Mouse (Mus musculus): Measurements from ENCODE around the gene Foxp4.
"Not testable (repeated sequence)": the region's sequence is repeated elsewhere in the genome, so short reads cannot be mapped to it uniquely, and the experiment has no call there.

The Foxp4 gene

DNA sequence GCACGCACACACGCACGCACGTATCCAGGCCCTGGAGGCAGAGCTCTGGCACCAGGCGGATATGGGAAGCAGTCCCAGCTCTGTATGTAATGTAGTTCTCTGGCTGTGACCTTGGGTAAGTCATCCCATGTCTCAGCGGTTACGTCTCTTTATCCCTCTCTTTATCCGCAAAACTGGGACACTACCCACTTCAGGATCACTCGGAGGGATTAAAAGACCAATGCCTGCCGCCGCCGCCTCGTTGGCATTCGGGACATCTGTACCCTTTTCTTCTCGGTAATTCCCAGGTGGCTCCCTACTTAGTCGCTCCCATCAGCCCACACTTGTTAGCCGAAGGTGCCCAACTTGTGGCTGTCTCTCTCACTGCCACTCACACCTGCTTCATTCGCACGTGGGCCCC is 35.2 kb downstream of the Foxp4 start:
- no peak for DNase-seq

DNA sequence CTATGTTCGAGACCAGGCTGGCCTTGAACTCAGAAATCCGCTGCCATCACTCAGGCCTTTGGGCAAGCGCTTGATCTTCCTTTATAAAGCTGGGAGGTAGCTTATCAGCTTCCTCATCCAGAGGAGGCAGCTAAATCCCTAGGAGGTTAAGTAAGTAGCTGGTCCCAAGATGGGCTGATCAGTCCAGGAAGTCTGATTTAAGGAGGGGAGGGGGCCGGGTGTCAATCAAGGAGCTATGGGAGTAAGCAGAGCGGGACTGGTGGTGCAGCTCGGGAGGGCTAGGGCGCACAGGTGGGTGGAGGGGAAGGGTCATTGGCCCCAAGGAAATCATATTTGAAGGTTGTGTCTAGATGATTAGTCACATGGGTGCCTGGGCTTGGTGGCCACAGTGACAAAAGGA is 35.8 kb downstream of the Foxp4 start:
- DNase-seq = no peak

DNA sequence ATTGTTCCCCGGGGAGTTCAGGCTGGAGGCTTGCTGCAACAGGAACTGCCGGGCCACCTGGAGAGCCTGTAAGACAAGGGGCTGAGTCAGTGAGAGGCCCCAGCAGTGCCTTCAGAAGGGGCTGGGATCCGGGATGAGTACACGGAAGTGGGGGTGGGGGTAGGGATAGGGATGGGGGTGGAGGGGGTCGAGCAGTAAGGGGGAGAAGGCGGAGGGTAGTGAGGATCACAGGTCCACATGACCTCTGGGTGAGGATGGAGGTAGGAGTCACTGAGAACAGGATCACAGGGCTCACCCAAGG is 36.3 kb downstream of the Foxp4 start:
- no peak for DNase-seq

DNA sequence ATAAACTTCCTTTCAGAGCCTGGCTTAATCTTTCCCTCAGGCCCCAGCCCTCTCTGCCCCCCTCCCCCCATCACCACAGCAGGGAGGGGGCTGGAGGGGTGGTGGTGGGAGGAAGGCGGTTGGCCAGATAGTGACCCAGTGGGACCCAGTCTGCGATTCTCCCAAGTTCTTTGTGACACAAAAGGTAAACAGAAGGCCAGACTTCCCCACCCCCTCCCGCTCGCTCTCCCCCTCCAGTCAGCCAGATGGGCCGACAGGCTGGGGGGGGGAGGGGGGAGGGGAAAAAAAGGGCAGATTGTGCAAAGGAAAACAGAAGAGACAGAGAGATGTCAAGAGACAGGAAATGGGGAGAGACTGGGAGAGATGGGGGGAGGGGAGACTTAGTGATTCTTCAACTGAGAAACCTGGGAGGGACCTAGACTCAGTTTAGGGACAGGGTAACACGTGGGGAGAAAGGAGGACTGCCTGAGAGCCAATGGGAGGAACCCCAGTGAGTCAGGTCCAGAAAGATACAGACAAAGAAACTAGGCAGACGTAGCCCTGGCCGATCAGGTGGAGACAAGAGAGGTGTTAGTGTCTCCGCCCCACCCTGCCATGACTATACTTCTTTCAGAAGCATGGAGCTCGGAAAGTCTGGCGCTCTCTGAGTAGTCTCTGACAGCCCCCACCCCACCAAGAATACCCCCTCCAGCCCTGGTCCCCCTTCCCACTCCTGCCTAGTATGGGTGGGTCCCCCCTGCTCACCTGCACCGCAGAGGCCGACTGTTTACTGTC is 36.9 kb downstream of the Foxp4 start:
- no peak for DNase-seq

DNA sequence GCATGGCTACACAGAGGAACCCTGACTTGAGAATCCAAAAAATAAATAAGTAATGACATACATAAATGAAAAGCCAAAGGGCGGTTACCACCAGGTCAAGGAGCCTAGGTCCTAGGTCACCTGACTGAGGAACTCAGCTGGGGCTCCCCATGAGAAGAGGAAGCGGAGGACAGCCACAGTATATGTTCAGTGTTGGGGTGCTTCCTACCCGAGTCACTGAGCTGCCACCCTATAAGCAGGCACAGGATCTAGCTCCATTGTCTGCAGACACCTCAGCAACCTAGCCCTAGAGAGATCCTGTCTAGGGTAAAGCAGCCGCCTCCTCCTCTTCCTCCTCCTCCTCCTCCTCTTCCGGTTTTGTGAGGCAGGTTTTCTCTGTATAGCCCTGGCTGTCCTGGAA is 41.3 kb downstream of the Foxp4 start:
- no peak for DNase-seq

DNA sequence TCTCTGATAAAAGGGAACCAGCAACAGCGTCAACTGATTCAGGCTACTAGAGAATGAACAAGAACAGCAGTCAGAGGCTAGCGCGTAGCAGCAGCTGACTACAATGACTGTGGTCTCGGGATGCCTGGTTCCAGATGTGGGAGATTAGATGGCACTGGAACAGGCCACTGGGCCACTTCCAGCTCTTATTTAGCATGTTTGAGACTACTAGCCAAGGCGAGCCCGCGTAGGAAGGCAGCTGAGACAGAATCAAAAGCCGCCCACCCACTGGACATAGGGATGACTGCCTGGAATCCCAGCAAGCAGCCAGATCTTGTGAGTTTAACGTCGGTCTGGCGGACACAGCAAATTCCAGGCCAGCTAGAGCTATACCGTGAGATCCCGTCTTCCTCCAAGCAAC is 43.1 kb downstream of the Foxp4 start:
- no peak for DNase-seq

DNA sequence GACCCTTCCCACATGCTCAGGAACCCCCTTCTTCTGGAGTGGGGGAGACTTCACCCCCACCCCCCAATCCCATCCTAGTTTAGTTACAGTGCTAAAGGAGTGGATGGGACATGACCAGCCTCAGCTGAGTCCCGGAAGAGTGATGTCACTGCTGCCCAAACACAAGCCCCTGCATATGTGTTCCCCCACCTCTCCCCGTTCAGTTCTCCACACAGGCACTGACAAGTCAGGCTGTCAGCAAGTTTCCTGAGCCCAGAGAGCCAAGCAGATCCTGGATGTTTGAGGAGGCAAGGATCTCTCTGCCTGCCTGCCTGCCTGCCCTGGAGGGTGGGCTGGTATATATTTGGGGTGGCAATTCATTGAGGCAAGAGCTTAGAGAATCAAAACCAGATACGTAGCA is 45.2 kb downstream of the Foxp4 start:
- no peak for DNase-seq

DNA sequence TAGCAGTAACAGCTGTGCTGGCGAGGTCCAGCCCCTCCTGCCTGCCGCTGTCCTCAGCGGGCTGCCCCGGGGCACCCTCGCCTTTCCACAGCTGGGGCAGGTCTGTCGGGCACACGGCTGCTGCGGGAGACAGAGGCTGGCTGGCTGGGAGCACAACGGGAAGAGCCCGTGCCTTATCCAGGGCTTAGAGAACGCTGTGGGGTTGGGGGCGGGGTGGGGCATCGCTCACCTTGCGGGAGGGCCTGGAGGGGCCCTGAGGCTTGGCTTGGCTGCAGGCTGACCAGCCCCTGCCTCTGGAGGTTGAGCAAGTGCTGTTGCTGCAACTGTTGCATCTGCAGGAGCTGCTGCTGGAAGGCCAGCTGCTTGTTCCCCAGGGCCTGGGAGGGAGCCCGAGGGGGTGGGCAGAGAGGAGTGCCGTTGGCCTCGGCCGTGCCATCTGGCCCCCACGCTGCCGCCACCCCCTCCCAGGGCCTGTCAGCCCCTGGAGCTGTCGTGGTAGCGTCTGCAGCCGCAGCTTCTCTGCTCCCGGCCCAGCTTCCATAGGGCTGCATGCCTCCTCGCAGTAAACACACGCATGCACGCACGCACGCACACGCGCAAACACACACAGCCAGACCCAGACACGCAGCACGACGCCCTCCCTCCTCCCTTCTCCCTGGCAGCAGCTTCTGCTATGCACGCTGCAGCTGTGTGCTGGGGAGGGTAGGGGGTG is 45.9 kb downstream of the Foxp4 start:
- DNase-seq = peak; percentile 83

DNA sequence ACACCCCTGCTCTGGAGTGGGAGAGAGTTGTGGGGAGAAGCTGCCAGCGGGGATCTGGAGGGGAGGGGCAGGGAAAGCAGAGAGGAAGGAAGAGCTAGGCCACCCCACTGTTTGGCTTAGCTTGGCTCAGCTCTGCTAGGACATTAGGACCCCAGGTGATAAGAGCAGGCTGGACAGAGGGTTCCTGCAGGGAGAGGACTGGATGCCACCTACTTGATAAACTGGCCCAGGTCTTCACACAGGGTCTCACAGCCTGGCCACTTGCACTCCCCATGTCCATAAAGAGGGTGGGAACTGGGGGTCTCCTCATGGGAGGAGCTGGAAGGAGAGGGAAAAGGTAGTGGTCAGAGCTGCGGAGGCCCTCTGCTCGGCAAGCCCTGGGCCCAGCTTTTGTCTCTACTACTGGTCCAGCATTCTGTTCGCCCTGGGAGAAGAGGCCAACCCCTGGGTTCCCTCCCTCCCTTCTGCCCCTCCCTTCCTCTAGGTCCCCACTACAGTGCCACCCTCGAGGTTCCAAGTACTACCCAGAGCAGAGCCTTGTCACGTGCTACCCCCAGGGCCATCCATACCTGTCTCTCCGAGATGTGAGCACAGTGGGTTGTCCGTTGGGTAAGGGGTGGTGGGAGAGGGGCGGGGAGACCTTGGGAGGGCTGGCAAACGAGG is 46.6 kb downstream of the Foxp4 start:
- DNase-seq = no peak

DNA sequence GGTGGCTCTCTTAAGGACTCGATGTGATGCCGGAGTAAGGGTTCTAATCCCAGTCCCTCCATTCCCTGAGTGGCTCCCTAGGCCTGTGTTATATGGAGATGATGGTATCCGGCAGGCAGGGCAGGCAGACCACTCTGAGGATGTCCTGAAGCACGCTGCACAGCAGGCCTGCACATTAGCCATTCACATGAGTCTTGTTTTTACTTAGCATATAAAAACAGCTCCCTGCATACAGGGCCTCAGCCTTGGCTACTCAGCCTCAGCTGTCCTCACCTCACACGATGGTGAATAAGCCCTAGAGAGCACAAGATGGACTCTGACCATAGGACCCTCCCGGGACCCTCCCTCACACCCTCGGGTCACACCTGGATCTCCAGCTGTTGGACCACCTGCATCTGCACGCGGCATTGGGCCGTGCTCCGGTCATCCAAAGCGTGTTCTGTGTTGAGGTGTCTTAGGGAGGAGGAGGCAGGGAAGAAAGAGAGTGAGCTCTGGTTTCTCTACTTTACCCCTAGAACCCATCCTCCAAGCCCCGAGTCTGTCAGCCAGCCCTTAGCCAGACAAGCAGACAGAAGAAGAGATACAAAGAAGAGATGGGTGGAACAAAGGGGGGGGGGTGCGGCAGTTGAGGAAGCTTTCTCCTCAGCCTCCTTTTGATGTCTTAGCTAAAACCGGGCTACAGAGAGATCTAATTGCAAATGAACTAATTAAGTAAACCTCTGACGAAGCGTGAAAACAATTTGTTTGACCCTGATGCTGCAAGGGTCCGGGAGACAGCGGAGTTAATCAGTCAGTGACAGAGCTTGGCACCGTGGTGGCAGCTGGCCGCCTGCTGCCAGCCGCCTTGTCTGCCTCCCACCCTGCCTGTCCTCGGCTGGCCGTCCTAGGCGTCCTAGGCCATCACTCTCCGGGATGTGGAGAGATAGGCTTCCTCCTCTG is 47.4 kb downstream of the Foxp4 start:
- DNase-seq = no peak

DNA sequence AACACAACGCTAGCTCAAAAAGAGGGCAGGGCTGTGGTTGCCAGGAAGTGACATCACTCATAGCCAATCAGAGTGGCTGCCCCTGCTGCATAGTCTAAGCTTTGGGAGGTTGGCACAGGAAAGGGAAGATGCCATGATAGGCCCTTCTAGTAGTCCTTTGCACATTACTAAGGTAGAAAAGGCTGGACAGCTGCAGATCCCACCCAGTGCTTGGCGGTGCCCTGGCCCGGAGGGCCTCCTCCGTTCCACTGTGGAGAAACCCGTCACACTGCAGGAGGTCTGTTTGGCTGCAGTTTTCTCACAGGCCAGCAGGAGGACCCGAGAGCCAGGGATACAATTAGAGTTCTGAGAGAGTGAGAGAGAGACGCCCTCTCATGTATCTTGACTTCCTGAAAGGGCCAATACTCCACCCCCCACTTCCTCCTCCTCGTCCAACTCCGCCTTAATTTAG is 51.1 kb downstream of the Foxp4 start:
- DNase-seq = peak; percentile 87

DNA sequence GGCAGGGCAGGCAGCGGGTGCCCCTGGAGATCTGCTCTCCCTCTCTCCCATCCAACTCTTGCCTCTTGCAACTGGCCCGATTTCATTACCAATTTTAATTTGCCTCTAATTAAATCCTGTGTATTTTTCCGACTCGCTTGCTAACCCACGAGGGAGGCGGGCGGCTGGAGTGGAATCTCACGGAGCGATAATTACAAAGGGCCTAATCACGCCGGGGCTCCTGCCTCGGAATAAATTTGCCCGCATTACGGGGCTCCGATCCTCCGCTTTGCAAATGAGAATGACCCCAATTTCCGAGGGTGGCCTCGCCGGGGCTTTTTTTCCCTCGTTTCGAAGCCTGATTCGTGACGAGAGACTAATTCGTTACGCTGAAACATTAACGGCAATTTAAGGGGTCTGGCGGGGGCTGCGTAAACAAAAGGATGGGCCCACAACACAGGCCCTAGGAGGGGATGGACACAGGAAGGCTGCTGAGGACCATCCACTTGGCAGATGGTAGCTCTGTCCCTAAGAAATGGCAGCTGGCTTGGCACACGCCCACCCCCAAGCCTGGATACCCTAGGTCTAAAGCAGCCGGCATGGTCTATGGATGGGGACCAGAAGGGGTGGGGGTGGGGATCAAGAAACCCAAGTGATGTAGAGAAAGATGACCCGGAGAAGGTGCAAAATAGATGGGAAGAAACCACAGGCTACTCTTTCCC is 52.0 kb downstream of the Foxp4 start:
- no peak for DNase-seq

DNA sequence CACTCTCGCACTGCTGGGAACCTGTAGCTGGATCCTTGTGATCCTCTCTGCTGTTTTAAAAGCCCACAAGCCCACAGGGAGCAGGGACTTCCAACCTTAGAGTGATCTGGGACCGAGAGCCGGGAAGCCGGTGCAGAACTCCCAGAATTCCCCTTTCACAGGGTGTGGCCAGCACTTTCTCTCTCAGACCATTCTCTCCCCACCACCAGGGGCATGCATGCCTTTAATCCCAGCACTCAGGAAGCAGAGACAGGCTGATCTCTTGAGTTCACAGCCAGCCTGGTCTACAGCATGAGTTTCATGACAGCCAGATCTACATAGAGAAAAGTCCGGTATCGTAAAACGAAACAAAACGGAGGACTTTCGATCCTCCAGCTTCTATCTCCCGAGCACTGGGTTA is 54.6 kb downstream of the Foxp4 start:
- DNase-seq = no peak

DNA sequence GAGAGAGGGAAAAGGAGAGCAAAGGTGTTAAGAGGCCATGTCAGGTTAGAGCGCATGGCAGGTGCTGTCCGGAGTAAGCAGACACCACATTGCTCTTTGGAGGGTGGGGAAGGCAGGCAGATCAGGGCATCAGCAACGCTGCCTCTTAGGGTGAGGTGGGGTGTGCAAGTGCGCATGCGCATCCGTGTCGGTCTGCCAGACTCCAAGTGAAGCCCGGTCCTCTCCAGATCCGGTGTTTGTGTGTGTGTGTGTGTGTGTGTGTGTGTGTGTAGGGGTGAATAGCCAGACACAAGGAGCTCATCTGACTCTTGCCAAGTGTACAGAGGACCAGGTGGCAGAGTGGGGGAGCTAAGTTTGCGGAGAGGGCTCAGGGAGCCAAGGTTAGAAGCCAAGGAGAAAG is 58.4 kb downstream of the Foxp4 start:
- no peak for DNase-seq

DNA sequence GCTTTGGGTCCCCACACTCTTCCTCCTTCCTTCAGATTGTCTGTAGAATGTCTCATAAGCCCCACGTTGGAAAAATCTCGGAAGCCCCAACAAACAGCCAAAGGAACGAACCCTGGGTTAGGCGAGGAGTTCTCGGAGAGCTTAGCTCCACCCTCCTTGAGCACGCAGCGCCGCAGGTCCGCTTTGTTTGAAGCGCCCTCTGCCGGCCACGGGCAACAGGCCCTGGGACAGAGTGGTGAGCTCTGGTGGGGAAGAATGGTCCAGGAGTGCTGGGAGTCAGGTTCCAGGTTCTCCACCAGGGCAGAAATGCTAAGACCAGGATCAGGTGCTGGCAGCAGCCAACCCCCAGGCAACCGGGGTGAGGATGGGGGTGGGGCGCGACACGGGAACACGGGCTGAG is 59.9 kb downstream of the Foxp4 start:
- DNase-seq = peak; percentile 69

DNA sequence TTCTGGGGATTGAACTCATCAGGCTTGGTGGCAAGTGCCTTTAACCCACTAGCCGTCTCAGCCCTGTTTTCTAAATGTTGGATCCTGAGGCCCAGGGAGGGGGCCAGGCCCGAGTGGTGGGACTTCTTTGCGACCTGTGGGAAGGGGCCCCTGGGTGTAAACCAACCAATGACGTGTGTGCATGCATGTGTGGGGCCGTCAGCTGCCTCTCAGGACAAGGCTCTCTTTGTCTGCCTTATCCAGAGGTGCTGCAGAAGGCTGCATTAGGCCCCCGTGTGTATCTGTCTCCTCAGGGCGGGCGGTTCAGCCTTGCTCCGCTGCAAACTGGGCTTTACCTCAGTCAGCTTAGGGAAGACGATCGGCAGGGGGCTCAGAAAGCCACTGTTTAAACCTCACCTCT is 61.0 kb downstream of the Foxp4 start:
- no peak for DNase-seq

DNA sequence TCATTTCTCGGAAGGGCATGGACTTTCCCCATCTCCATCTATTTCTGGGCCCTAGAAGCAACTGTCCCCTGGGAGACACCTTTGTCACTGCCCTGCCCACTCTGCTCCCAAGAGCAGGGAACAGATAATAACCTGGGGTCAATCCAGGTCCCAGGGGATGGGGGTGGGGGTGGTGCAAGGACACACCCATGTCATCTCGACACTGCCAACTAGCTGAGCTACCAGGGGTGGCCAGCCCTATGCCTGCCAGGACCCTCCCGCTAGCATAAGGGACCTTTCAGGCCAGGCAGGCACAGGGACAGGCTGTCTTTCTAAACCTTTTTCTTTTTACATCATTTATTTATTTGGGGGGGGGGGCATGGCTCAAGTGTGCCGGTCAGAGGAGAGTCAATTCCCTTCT is 61.4 kb downstream of the Foxp4 start:
- no peak for DNase-seq

DNA sequence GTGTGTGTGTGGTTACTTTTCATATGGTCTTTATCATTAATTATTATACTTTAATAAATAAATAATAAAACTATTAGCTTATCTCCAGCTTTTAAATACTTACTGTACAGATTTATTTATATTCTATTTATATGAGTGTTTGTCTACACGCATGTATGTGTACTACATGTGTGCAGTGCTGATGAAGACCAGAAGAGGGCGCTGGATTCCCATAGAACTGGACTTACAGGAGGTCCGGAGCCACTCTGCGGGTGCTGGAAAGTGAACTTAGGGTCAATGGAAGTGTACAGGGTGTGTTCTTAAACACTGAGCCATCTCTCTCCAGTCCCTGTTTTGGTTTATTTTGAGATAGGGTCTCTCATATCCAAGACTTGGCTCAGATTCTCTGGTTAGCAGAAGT is 68.9 kb downstream of the Foxp4 start:
- no peak for DNase-seq

DNA sequence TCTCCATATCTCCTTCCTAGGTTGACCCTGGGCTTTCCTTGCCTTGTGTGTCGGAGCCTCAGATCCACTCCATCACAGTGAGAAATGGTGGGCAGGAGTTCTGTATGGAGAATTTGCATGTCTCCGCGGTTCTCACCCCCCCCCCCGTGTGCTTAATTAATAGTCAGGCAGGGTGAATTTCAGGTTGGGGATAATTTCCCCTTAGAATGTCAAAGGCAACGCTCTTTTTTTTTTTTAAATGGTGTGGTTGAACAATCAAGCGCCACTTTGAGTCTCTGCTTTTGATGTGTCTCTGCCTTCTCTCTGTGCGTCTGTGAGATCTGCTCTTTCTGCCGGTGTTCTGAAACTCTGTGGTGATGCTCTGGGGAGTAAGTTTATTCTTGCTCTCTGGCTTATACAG is 69.5 kb downstream of the Foxp4 start:
- DNase-seq = no peak

DNA sequence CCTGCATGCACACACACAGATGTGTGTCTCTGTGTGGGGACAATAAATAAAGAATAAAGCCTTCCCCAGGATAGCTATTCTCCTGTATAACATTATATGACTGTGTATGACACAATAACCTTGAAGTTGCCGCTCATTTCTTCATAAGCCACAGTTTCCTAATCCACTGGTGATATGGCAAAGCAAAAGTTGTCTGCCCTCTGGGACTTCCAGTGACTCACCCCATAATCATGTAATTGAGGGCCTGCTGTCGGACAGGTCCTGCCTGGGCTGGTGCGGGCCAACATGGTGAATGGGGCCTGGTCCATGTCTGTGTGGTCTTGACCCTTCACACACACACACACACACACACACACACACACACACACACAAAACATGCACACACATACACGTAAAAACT is 70.7 kb downstream of the Foxp4 start:
- no peak for DNase-seq

DNA sequence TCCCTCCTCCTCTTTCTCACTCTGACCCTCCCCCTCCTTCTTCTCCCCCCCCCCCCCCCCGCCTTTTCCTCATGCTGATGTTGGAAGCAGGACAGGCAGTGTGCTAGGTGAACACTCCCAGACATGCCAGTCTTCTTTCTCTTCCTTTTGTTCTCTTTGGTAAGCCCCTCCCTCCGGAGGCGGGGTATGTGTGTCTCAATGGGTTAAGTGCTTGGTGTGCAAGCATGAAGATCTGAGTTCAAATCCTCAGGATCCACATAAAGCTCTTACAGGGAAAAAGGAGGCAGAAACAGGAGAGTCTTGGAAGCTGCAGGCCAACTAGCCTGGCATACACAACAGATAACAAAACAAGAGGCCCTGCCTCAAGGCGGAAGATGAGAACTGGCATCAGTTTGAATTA is 71.1 kb downstream of the Foxp4 start:
- DNase-seq = no peak

DNA sequence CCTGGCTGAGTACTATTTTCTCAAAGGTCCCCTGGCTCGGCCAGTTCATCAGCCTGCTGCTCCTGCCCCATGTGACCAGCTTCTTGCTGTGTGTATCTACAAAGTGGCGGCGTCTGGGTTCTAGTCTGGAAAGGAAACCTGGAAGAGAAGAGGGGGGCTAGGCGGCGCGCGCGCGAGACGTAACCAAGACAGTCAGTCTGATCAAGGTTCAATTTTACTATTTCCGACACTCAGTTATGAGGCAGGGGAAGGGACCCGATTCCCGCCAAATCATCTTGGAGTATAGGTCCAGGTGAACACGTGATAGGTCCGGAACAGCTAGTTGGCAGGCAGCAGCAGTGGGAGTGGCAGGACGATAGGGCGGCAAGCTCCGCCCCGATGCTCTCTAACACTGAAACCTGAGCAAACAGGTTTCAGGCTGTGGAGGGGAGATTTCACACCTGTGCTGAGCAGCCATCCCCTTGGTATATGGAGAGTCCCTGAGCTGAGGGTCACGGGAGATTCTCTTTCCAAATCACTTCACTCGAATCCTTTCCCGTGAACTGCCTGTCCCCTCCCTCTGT is 72.6 kb downstream of the Foxp4 start:
- DNase-seq = not testable (repeated sequence)
